Mouse (Mus musculus) hindbrain, embryonic 11.5 days (tissue): ENCODE results near the gene Stard13. TPM values are rescaled to one million over a fixed set of nuclear protein-coding genes. Genes with fewer than 3 reads are reported as not detected.

Experiments used
- ATAC-seq: fragments of 200-750 bp; cut with Nextera tagmentation; 2 replicates; pipeline ENCODE4 v1.8.0; 2017; ENCODE audit warnings: mild to moderate bottlenecking, moderate TSS enrichment, moderate library complexity; ENCODE audit not compliant: low FRiP score
- DNase-seq: peaks from one replicate; pipeline ENCODE4 v3.0.0-alpha.2; 2015; ENCODE audit warnings: low spot score
- H3K27ac ChIP-seq: fragments of 300-500 bp; sonication (generic); 2 replicates; pipeline ENCODE4 v1.5.1; 2014; ENCODE audit warnings: mild to moderate bottlenecking, low read depth, low read length
- H3K27me3 ChIP-seq: fragments of 300-500 bp; sonication (generic); 2 replicates; pipeline ENCODE4 v1.6.1; 2014; ENCODE audit warnings: mild to moderate bottlenecking, low read length, moderate library complexity, mixed read lengths; ENCODE audit not compliant: control insufficient read depth, insufficient read depth
- H3K36me3 ChIP-seq: fragments of 300-500 bp; sonication (generic); 2 replicates; pipeline ENCODE4 v1.6.1; 2014; ENCODE audit warnings: mild to moderate bottlenecking, low read length, moderate library complexity, mixed read lengths; ENCODE audit not compliant: control insufficient read depth, insufficient read depth
- H3K4me1 ChIP-seq: fragments of 300-500 bp; sonication (generic); replicated peaks from 2 replicates; pipeline ENCODE4 v1.6.1; 2014; ENCODE audit warnings: low read length, mixed read lengths; ENCODE audit not compliant: control insufficient read depth, insufficient read depth
- H3K4me2 ChIP-seq: fragments of 300-500 bp; sonication (generic); replicated peaks from 2 replicates; pipeline ENCODE4 v1.6.1; 2014; ENCODE audit warnings: mild to moderate bottlenecking, low read depth, low read length
- H3K4me3 ChIP-seq: fragments of 300-500 bp; sonication (generic); 2 replicates; pipeline ENCODE4 v1.5.1; 2014; ENCODE audit warnings: low read depth, low read length
- H3K9ac ChIP-seq: fragments of 300-500 bp; sonication (generic); 2 replicates; pipeline ENCODE4 v1.6.1; 2014; ENCODE audit warnings: low read depth, low read length
- H3K9me3 ChIP-seq: fragments of 300-500 bp; sonication (generic); 2 replicates; pipeline ENCODE4 v1.6.1; 2016; ENCODE audit warnings: low read length; ENCODE audit not compliant: control insufficient read depth
- WGBS: fragments of 180-500 bp; shearing (Covaris S2); extraction: QIAGEN DNeasy Blood & Tissue Kit; methylation state at CpG from one replicate; pipeline ENCODE4 v1.1.7; 2014; 5-methylcytosine and 5-hydroxymethylcytosine counted together
- polyA plus RNA-seq: library from polyadenylated mRNA; unstranded; fragments of >200 nt; fragmentation: Nextera tagmentation; extraction: Ambion mirVana; gene quantifications from 2 replicates; pipeline ENCODE4 v1.2.1, GENCODE M21; 2014

The Stard13 gene
- polyA plus RNA-seq, 1 experiment from 2014 or later, result 4.3 TPM

GRCm38 (mm10) chr5:151232576-151233299 lies 898 bp downstream of the Stard13 start:
- DNase-seq (peak; percentile 24), ATAC-seq (no peak)
- H3K4me1 ChIP-seq, result no peaks in the 10 kb centered on the region; the same call in 1 of the 2 replicates
- H3K4me3 ChIP-seq, result peak overlapping the region; percentile 38
- H3K9me3 ChIP-seq, result no peaks in the 10 kb centered on the region
- 20% methylated on average over 10 of the region's 13 CpGs for WGBS
- H3K9ac ChIP-seq, result no peak overlapping the region
- H3K27ac ChIP-seq, result no peak overlapping the region
- H3K27me3 ChIP-seq, result peaks cover 3% of the 10 kb centered on the region
- no peaks in the 10 kb centered on the region for H3K36me3 ChIP-seq
- H3K4me2 ChIP-seq, result peak overlapping the region; percentile 65

GRCm38 (mm10) chr5:151231861-151232260 lies 1.8 kb downstream of the Stard13 start:
- Histone ChIP-seq H3K9me3 (no peaks in the 10 kb centered on the region), H3K27me3 (peaks cover 3% of the 10 kb centered on the region), H3K27ac (no peak overlapping the region), H3K4me2 (no peak overlapping the region), H3K9ac (no peak overlapping the region), H3K4me1 (no peaks in the 10 kb centered on the region; the same call in 1 of the 2 replicates), H3K4me3 (no peak overlapping the region), H3K36me3 (no peaks in the 10 kb centered on the region)
- ATAC-seq, result no peak
- no peak for DNase-seq
- 93% methylated on average over 7 of the region's 7 CpGs for WGBS

- H3K9me3 ChIP-seq, result no peaks in the 10 kb centered on the region
- H3K4me1 ChIP-seq, result no peaks in the 10 kb centered on the region; the same call in 1 of the 2 replicates
- no peak overlapping the region for H3K4me2 ChIP-seq
- peaks cover 3% of the 10 kb centered on the region for H3K27me3 ChIP-seq
- H3K27ac ChIP-seq, result no peak overlapping the region
- no peaks in the 10 kb centered on the region for H3K36me3 ChIP-seq
- WGBS, result 90% methylated on average over 4 of the region's 4 CpGs
- no peak overlapping the region for H3K4me3 ChIP-seq
- H3K9ac ChIP-seq, result no peak overlapping the region
- ATAC-seq (no peak), DNase-seq (no peak)
These were observed 2.2 kb downstream of the Stard13 start for GRCm38 (mm10) chr5:151231411-151231810.

- no peaks in the 10 kb centered on the region; the same call in 1 of the 2 replicates for H3K4me1 ChIP-seq
- 88% methylated on average over 4 of the region's 4 CpGs for WGBS
- no peak overlapping the region for H3K9ac ChIP-seq
- H3K9me3 ChIP-seq, result no peaks in the 10 kb centered on the region
- no peak for ATAC-seq
- H3K4me3 ChIP-seq, result no peak overlapping the region
- H3K4me2 ChIP-seq, result no peak overlapping the region
- no peak overlapping the region for H3K27ac ChIP-seq
- H3K36me3 ChIP-seq, result no peaks in the 10 kb centered on the region
- no peak for DNase-seq
- peaks cover 3% of the 10 kb centered on the region for H3K27me3 ChIP-seq
These were observed 3.2 kb downstream of the Stard13 start for GRCm38 (mm10) chr5:151230427-151230826.

GRCm38 (mm10) chr5:151228367-151229005 lies 5.2 kb downstream of the Stard13 start:
- 69% methylated on average over 13 of the region's 13 CpGs for whole genome bisulfite sequencing
- Histone ChIP-seq H3K4me3 (no peak overlapping the region), H3K4me1 (no peaks in the 10 kb centered on the region; the same call in 1 of the 2 replicates), H3K4me2 (no peak overlapping the region), H3K9ac (no peak overlapping the region), H3K36me3 (no peaks in the 10 kb centered on the region), H3K9me3 (no peaks in the 10 kb centered on the region), H3K27me3 (peaks cover 3% of the 10 kb centered on the region), H3K27ac (no peak overlapping the region)
- ATAC-seq, result no peak
- DNase-seq, result no peak

- Histone ChIP-seq H3K4me2 (no peak overlapping the region), H3K4me1 (no peaks in the 10 kb centered on the region), H3K9ac (no peak overlapping the region), H3K36me3 (no peaks in the 10 kb centered on the region), H3K27me3 (no peaks in the 10 kb centered on the region), H3K27ac (no peak overlapping the region), H3K9me3 (no peaks in the 10 kb centered on the region), H3K4me3 (no peak overlapping the region)
- no peak for ATAC-seq
- WGBS, result 65% methylated on average over 4 of the region's 4 CpGs
- no peak for DNase-seq
These were observed 9.8 kb downstream of the Stard13 start for GRCm38 (mm10) chr5:151223696-151224366.

GRCm38 (mm10) chr5:151222791-151223190 lies 10.8 kb downstream of the Stard13 start:
- no peak for DNase-seq

GRCm38 (mm10) chr5:151218689-151219115 lies 14.9 kb downstream of the Stard13 start:
- no peak overlapping the region for H3K4me3 ChIP-seq
- no peaks in the 10 kb centered on the region for H3K9me3 ChIP-seq
- H3K27me3 ChIP-seq, result no peaks in the 10 kb centered on the region
- DNase-seq (peak; percentile 62), ATAC-seq (peak; percentile 89)
- H3K36me3 ChIP-seq, result no peaks in the 10 kb centered on the region
- no peaks in the 10 kb centered on the region for H3K4me1 ChIP-seq
- no peak overlapping the region for H3K27ac ChIP-seq
- H3K9ac ChIP-seq, result no peak overlapping the region
- 22% methylated on average over 6 of the region's 6 CpGs for WGBS
- H3K4me2 ChIP-seq, result no peak overlapping the region

More at GRCm38 (mm10) chr5:151222791-151223190, 10.8 kb downstream of the Stard13 start:
- Histone ChIP-seq H3K4me3 (no peak overlapping the region), H3K4me1 (no peaks in the 10 kb centered on the region), H3K36me3 (no peaks in the 10 kb centered on the region), H3K9me3 (no peaks in the 10 kb centered on the region), H3K27me3 (no peaks in the 10 kb centered on the region), H3K4me2 (no peak overlapping the region), H3K9ac (no peak overlapping the region), H3K27ac (no peak overlapping the region)
- no peak for ATAC-seq
- 73% methylated on average over 1 of the region's 1 CpGs for WGBS
